In genomic region chr4:65613135-65613534, GRCm38 (mm10) we compare ENCODE assay signal across 17 mouse cellular contexts. TPM values are rescaled to one million over a fixed set of nuclear protein-coding genes. Genes with fewer than 3 reads are reported as not detected.
A peak's percentile ranks its signal among the peaks of the same experiment; 100 is the strongest.
DNase-seq lines count a peak whose midpoint lies in the region; ATAC-seq and TF ChIP-seq lines count a peak whose summit lies in the region.
"Had no signal": no experiment of that assay in that cellular context is flagged by ENCODE, and none has a peak within 500 bp of the region (broad histone marks: within the 10 kb centered on the region; RNA-seq: fewer than 3 reads in every experiment).

No protein-coding gene starts in this region.

- no peak overlapping the region for H3K4me2 ChIP-seq in hindbrain, postnatal 0 days (ENCODE audit: low read depth, low read length)
- no peak overlapping the region for H3K4me2 ChIP-seq in hindbrain, embryonic 13.5 days
- H3K4me2 ChIP-seq: embryonic facial prominence, embryonic 12.5 days; heart, embryonic 12.5 days had no signal

- no peak for TF ChIP-seq CTCF in hindbrain, postnatal 0 days (IDR thresholded peaks at IDR 0.05; ENCODE audit: low read depth)
- no peak for TF ChIP-seq CTCF in G1E (IDR thresholded peaks at IDR 0.05; ENCODE audit: low read depth, low read length)
- TF ChIP-seq CTCF in lung, adult 2 months (IDR thresholded peaks at IDR 0.05; ENCODE audit: insufficient read depth, low read length), result no peak

- TF ChIP-seq POLR2A in lung, adult 2 months (IDR thresholded peaks at IDR 0.05; ENCODE audit: borderline replicate concordance, extremely low read depth, low read depth, low read length), result no peak

- 95% methylated on average over 14 of the region's 14 CpGs for WGBS in hindbrain, postnatal 0 days
- 97% methylated on average over 14 of the region's 14 CpGs for WGBS in hindbrain, embryonic 13.5 days
- 97% methylated on average over 14 of the region's 14 CpGs for WGBS in lung, adult 2 months

- ATAC-seq in hindbrain, postnatal 0 days, result peak; percentile 24; the same call in 1 of the 2 replicates
- ATAC-seq in hindbrain, embryonic 13.5 days (ENCODE audit: low FRiP score), result no peak
- no peak for ATAC-seq in G1E (ENCODE audit: extremely low read depth, insufficient number of reproducible peaks, low FRiP score, poor library complexity, severe bottlenecking)
- ATAC-seq: CD4-positive, CD25-positive, alpha-beta regulatory T cell, adult 4 months; forebrain, embryonic 16.5 days; intestine, embryonic 16.5 days had no signal

- no peaks in the 10 kb centered on the region for H3K27me3 ChIP-seq in hindbrain, postnatal 0 days (ENCODE audit: insufficient read depth, low read length)
- no peaks in the 10 kb centered on the region for H3K27me3 ChIP-seq in hindbrain, embryonic 13.5 days
- H3K27me3 ChIP-seq in G1E (ENCODE audit: insufficient read depth, low read length), result peaks cover 5% of the 10 kb centered on the region; the same call in 1 of the 2 replicates
- H3K27me3 ChIP-seq: embryonic facial prominence, embryonic 12.5 days; heart, embryonic 12.5 days had no signal

- H3K4me1 ChIP-seq in hindbrain, postnatal 0 days (ENCODE audit: insufficient read depth, low read length), result 0 out of 2 replicates have a peak, but pooled peaks cover 4% of the 10 kb centered on the region
- peaks cover 22% of the 10 kb centered on the region for H3K4me1 ChIP-seq in hindbrain, embryonic 13.5 days (replicated peaks)
- no peaks in the 10 kb centered on the region for H3K4me1 ChIP-seq in G1E (ENCODE audit: insufficient read depth, low read depth, low read length)
- H3K4me1 ChIP-seq in lung, adult 2 months (ENCODE audit: control insufficient read depth, insufficient read depth, low read length), result no peaks in the 10 kb centered on the region
- H3K4me1 ChIP-seq: embryonic facial prominence, embryonic 12.5 days had no signal

- H3K4me3 ChIP-seq in hindbrain, postnatal 0 days (ENCODE audit: low read length), result no peak overlapping the region
- H3K4me3 ChIP-seq in hindbrain, embryonic 13.5 days, result no peak overlapping the region
- peak overlapping the region; percentile 9; the same call in 1 of the 2 replicates for H3K4me3 ChIP-seq in G1E (ENCODE audit: low read depth, low read length)
- no peak overlapping the region for H3K4me3 ChIP-seq in lung, adult 2 months (replicated peaks; ENCODE audit: extremely low read depth, low read depth, low read length)
- H3K4me3 ChIP-seq: embryonic facial prominence, embryonic 12.5 days; heart, embryonic 12.5 days had no signal

- peak; percentile 32 for DNase-seq in cerebellum, adult 11 months
- DNase-seq in cerebellum, postnatal 4 days (ENCODE audit: low spot score in 2 of 2), result no peak
- peak; percentile 27 for DNase-seq in hindbrain, postnatal 0 days (ENCODE audit: low spot score)
- DNase-seq in G1E (ENCODE audit: low spot score), result no peak
- DNase-seq in cerebellum, postnatal 10 days, result peak; percentile 61 to 65
- DNase-seq in gastrocnemius, adult 18-20 months (ENCODE audit: low spot score), result no peak
- no peak for DNase-seq in lung, adult 2 months
- DNase-seq: adrenal gland, postnatal 10 days; B cell, adult 2 months; gastrocnemius, postnatal 25 days; kidney, adult 8-10 months had no signal

- H3K9me3 ChIP-seq in hindbrain, postnatal 0 days (ENCODE audit: low read length), result no peaks in the 10 kb centered on the region
- H3K9me3 ChIP-seq in hindbrain, embryonic 13.5 days, result no peaks in the 10 kb centered on the region
- H3K9me3 ChIP-seq in G1E (replicated peaks), result peaks cover 31% of the 10 kb centered on the region
- H3K9me3 ChIP-seq: embryonic facial prominence, embryonic 12.5 days; heart, embryonic 12.5 days had no signal

- no peak overlapping the region for H3K27ac ChIP-seq in hindbrain, postnatal 0 days
- no peak overlapping the region for H3K27ac ChIP-seq in hindbrain, embryonic 13.5 days
- H3K27ac ChIP-seq: embryonic facial prominence, embryonic 12.5 days had no signal

- H3K9ac ChIP-seq in hindbrain, postnatal 0 days (replicated peaks; ENCODE audit: low read length), result no peak overlapping the region
- no peak overlapping the region for H3K9ac ChIP-seq in hindbrain, embryonic 13.5 days
- H3K9ac ChIP-seq: embryonic facial prominence, embryonic 12.5 days; heart, embryonic 12.5 days had no signal

- H3K36me3 ChIP-seq in hindbrain, postnatal 0 days (ENCODE audit: insufficient read depth, low read length), result peaks cover 38% of the 10 kb centered on the region
- H3K36me3 ChIP-seq in hindbrain, embryonic 13.5 days, result peaks cover 46% of the 10 kb centered on the region
- no peaks in the 10 kb centered on the region for H3K36me3 ChIP-seq in G1E (replicated peaks)

RNA-seq across cellular contexts. Expression of gene Trim32, which starts 8.3 kb away (rescaled TPM):
- 187 and 189 TPM in 2 replicates for total RNA-seq in hindbrain, postnatal 0 days (2014; rRNA removed)
- 110 and 128 TPM in 2 replicates for polyA plus RNA-seq in hindbrain, postnatal 0 days (2015; fragmentation: Nextera tagmentation; extraction: Ambion mirVana)
- polyA plus RNA-seq in hindbrain, embryonic 13.5 days (2015; fragmentation: Nextera tagmentation; extraction: Ambion mirVana), result 139 and 145 TPM in 2 replicates
- total RNA-seq in G1E (2014; fragmentation: Nextera tagmentation) (not detected in 2 replicates), G1E (2017) (0.05 TPM in 1 of 2 replicates, not detected in the other)
- not detected in 2 replicates for polyA plus RNA-seq in G1E (2012)
- total RNA-seq in gastrocnemius, adult 18-20 months (2021), result 10 to 100 TPM; 11.8 to 13.0 TPM
- 19.3 and 21.8 TPM in 2 replicates for polyA plus RNA-seq in lung, adult 2 months (2012; rRNA removed)

Comparison
In these comparisons a context has a peak if more than half of its experiments do, and no peak if none do; other contexts are left out.
1. DNase-seq: peak in cerebellum, adult 11 months (single experiment), hindbrain, postnatal 0 days (single experiment) and cerebellum, postnatal 10 days (2 of 2); none in cerebellum, postnatal 4 days (0 of 2), G1E (single experiment), gastrocnemius, adult 18-20 months (single experiment) and lung, adult 2 months (single experiment).
2. RNA of gene Trim32, which starts 8.3 kb away (polyA plus RNA-seq): 139 to 145 TPM in hindbrain, embryonic 13.5 days, 110 to 128 TPM in hindbrain, postnatal 0 days and 19.3 to 21.8 TPM in lung, adult 2 months; not detected in G1E; every median in the first group is over 10 times any median in the second.